Mouse (Mus musculus): ENCODE measurements at regions not wholly inside any gene's neighbourhood (a gene's known extent, or its start where the extent isn't known, plus 50 kb on each side); places are given as distances from the start of the nearest gene placed in this dataset.

GRCm38 (mm10) chr13:72023666-72024065, 60.1 kb upstream of the Irx1 start:
- H3K4me3 ChIP-seq = no peak overlapping the region
- 66% methylated on average over 5 of the region's 5 CpGs for WGBS
- no peak overlapping the region for H3K9ac ChIP-seq
- no peak overlapping the region for H3K27ac ChIP-seq (replicated peaks)
- no peak for ATAC-seq (ENCODE audit: low FRiP score, low read depth)
- H3K36me3 ChIP-seq = no peaks in the 10 kb centered on the region
- peaks cover 11% of the 10 kb centered on the region for H3K4me1 ChIP-seq (replicated peaks)
- no peak overlapping the region for H3K4me2 ChIP-seq
- no peaks in the 10 kb centered on the region for H3K9me3 ChIP-seq
- H3K27me3 ChIP-seq = 0 out of 2 replicates have a peak, but pooled peaks cover 3% of the 10 kb centered on the region

DNA sequence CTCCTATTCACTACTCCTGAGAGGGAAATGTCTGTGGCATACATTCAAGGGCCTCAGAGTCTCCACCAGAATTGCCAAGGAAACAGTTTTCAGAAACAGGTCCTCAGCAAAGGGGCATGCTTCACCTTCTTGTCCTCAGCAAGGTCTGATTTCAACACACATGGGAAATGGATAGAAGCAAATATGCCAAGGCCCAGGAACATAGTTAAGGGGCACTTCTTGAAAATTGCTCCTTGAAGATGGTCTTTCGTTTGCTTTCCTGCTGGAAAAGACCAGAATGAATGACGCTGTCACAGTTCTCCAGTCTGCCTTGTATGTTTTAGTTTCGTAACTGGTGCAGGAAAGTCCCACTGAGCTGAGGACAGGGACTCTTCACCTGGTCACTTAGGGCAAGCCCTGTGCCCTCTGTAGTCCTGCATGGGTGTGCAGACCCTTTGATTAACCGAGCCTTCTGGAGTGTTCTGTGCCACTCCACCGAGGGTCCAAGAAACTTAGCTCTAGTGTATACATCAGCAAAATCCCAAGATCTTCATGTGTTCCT, 80.5 kb upstream of the Irx1 start:
- Histone ChIP-seq H3K4me3 (no peak overlapping the region), H3K9me3 (no peaks in the 10 kb centered on the region), H3K9ac (no peak overlapping the region), H3K4me2 (no peak overlapping the region), H3K4me1 (replicated peaks) (no peaks in the 10 kb centered on the region), H3K36me3 (no peaks in the 10 kb centered on the region), H3K27ac (replicated peaks) (no peak overlapping the region), H3K27me3 (no peaks in the 10 kb centered on the region)
- 92% methylated on average over 5 of the region's 5 CpGs for WGBS
- no peak for ATAC-seq (ENCODE audit: low FRiP score, low read depth)

DNA sequence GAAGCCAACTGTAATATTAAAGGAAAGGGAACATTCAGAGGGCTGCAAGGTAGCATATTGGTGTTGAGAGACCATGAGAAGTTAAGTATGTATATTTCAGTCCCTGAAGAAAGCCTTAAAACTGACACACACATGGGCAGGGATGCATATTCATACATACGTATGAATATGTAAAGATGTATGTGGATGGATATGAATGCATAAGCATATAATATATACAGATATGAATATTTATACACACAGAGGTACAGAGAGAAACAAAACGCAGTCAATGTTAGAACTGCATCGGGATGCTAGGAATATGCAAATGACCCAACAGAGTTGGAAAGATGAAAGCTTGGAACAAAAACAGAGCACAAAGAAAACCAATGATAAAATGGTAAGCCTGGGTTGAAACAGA, 92.9 kb upstream of the Irx1 start:
- Histone ChIP-seq H3K4me2 (no peak overlapping the region), H3K4me3 (no peak overlapping the region), H3K27ac (replicated peaks) (no peak overlapping the region), H3K4me1 (replicated peaks) (no peaks in the 10 kb centered on the region), H3K36me3 (no peaks in the 10 kb centered on the region), H3K9me3 (no peaks in the 10 kb centered on the region), H3K27me3 (no peaks in the 10 kb centered on the region), H3K9ac (no peak overlapping the region)
- ATAC-seq (ENCODE audit: low FRiP score, low read depth) = no peak
- WGBS = 84% methylated on average over 3 of the region's 3 CpGs

GRCm38 (mm10) chr13:72061659-72062058, 98.1 kb upstream of the Irx1 start:
- Histone ChIP-seq H3K36me3 (no peaks in the 10 kb centered on the region), H3K27me3 (no peaks in the 10 kb centered on the region), H3K4me1 (replicated peaks) (peaks cover 3% of the 10 kb centered on the region; the same call in 1 of the 2 replicates), H3K27ac (replicated peaks) (no peak overlapping the region), H3K9me3 (no peaks in the 10 kb centered on the region), H3K4me2 (no peak overlapping the region), H3K4me3 (no peak overlapping the region), H3K9ac (no peak overlapping the region)
- WGBS = 22% methylated on average over 6 of the region's 6 CpGs
- no peak for ATAC-seq (ENCODE audit: low FRiP score, low read depth)

DNA sequence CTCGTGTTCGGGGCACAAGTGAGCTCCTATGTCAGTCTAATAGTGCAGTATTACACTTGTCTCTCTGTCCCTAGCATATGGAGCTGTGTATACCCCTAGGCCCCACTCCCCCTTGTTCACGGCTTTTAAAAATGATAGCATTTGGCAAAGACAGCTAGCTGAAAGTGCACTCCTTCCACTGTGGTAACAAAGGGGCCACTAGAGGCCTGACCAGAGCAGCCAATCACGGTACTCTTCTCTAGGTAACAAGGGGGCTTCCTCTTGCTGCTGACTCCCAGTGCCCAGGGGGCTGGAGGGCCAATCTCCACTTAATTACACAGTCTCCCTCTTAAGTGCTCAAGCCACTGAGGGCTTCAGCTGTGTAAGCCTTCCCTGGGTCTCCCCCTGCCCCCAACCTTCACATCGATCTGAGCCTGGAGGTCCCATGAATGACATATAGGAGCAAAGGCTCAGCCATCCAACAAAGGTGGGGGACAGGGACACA, 99.8 kb upstream of the Irx1 start:
- Histone ChIP-seq H3K9ac (no peak overlapping the region), H3K4me1 (replicated peaks) (peaks cover 3% of the 10 kb centered on the region; the same call in 1 of the 2 replicates), H3K9me3 (no peaks in the 10 kb centered on the region), H3K4me2 (no peak overlapping the region), H3K27ac (replicated peaks) (no peak overlapping the region), H3K27me3 (no peaks in the 10 kb centered on the region), H3K36me3 (no peaks in the 10 kb centered on the region), H3K4me3 (no peak overlapping the region)
- WGBS = 33% methylated on average over 5 of the region's 5 CpGs
- ATAC-seq (ENCODE audit: low FRiP score, low read depth) = peak; percentile 54; the same call in 1 of the 2 replicates

DNA sequence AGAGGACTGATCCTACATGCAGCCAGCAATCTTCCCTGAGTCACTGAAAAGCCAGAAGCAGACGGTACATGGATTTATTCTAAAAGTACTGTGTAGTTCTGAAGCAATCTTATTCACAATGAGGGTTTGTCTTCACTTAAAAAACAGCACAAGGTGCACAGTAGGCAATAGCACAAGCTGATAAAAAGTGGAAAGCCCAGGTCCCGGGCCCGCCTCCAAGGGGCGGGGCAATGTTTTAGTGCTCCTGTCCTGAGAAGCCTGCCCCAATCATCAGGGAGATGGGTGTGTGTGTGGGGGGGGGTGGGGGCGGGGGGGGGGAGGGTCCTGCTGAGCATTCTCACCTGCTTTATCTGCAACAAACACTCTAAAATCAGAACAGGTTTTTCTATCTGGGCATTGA, 133.1 kb upstream of the Irx1 start:
- no peak overlapping the region for H3K4me3 ChIP-seq
- no peak overlapping the region for H3K27ac ChIP-seq (replicated peaks)
- WGBS = 58% methylated on average over 4 of the region's 5 CpGs

GRCm38 (mm10) chr13:72097268-72097667, 133.7 kb upstream of the Irx1 start:
- H3K36me3 ChIP-seq = no peaks in the 10 kb centered on the region
- WGBS = 41% methylated on average over 8 of the region's 8 CpGs
- no peaks in the 10 kb centered on the region for H3K9me3 ChIP-seq
- H3K4me1 ChIP-seq (replicated peaks) = 0 out of 2 replicates have a peak, but pooled peaks cover 5% of the 10 kb centered on the region
- no peak overlapping the region for H3K4me3 ChIP-seq
- H3K9ac ChIP-seq = no peak overlapping the region
- H3K4me2 ChIP-seq = no peak overlapping the region
- ATAC-seq (ENCODE audit: low FRiP score, low read depth) = no peak; the same call in 1 of the 2 replicates
- no peak overlapping the region for H3K27ac ChIP-seq (replicated peaks)
- no peaks in the 10 kb centered on the region for H3K27me3 ChIP-seq

More for the DNA sequence above, 133.1 kb upstream of the Irx1 start:
- Histone ChIP-seq H3K27me3 (no peaks in the 10 kb centered on the region), H3K9me3 (no peaks in the 10 kb centered on the region), H3K4me2 (no peak overlapping the region), H3K36me3 (no peaks in the 10 kb centered on the region), H3K9ac (no peak overlapping the region), H3K4me1 (replicated peaks) (0 out of 2 replicates have a peak, but pooled peaks cover 5% of the 10 kb centered on the region)
- ATAC-seq (ENCODE audit: low FRiP score, low read depth) = no peak

- Histone ChIP-seq H3K9ac (no peak overlapping the region), H3K4me2 (no peak overlapping the region), H3K36me3 (no peaks in the 10 kb centered on the region), H3K4me1 (replicated peaks) (0 out of 2 replicates have a peak, but pooled peaks cover 5% of the 10 kb centered on the region), H3K9me3 (no peaks in the 10 kb centered on the region), H3K27ac (replicated peaks) (no peak overlapping the region), H3K27me3 (no peaks in the 10 kb centered on the region), H3K4me3 (no peak overlapping the region)
- no peak for ATAC-seq (ENCODE audit: low FRiP score, low read depth)
- WGBS = 65% methylated on average over 11 of the region's 11 CpGs
These were observed 134.3 kb upstream of the Irx1 start for GRCm38 (mm10) chr13:72097811-72098210.

- Histone ChIP-seq H3K27me3 (no peaks in the 10 kb centered on the region), H3K9ac (no peak overlapping the region), H3K27ac (replicated peaks) (no peak overlapping the region), H3K4me3 (no peak overlapping the region), H3K4me2 (no peak overlapping the region), H3K4me1 (replicated peaks) (0 out of 2 replicates have a peak, but pooled peaks cover 5% of the 10 kb centered on the region), H3K36me3 (no peaks in the 10 kb centered on the region), H3K9me3 (no peaks in the 10 kb centered on the region)
- no peak for ATAC-seq (ENCODE audit: low FRiP score, low read depth)
- WGBS = 72% methylated on average over 5 of the region's 5 CpGs
These were observed 137.2 kb upstream of the Irx1 start for GRCm38 (mm10) chr13:72100741-72101140.

GRCm38 (mm10) chr13:72108666-72109065, 145.1 kb upstream of the Irx1 start:
- Histone ChIP-seq H3K9me3 (no peaks in the 10 kb centered on the region), H3K4me1 (replicated peaks) (no peaks in the 10 kb centered on the region), H3K4me3 (no peak overlapping the region), H3K27me3 (no peaks in the 10 kb centered on the region), H3K36me3 (no peaks in the 10 kb centered on the region), H3K4me2 (no peak overlapping the region), H3K27ac (replicated peaks) (no peak overlapping the region), H3K9ac (no peak overlapping the region)
- WGBS = 77% methylated on average over 1 of the region's 1 CpGs
- no peak for ATAC-seq (ENCODE audit: low FRiP score, low read depth)

- Histone ChIP-seq H3K9me3 (no peaks in the 10 kb centered on the region), H3K4me1 (replicated peaks) (no peaks in the 10 kb centered on the region), H3K4me2 (no peak overlapping the region), H3K27ac (replicated peaks) (no peak overlapping the region), H3K36me3 (no peaks in the 10 kb centered on the region), H3K4me3 (no peak overlapping the region), H3K27me3 (no peaks in the 10 kb centered on the region), H3K9ac (no peak overlapping the region)
- ATAC-seq (ENCODE audit: low FRiP score, low read depth) = no peak
- WGBS = 83% methylated on average over 4 of the region's 4 CpGs
These were observed 150.4 kb upstream of the Irx1 start for GRCm38 (mm10) chr13:72113942-72114341.

DNA sequence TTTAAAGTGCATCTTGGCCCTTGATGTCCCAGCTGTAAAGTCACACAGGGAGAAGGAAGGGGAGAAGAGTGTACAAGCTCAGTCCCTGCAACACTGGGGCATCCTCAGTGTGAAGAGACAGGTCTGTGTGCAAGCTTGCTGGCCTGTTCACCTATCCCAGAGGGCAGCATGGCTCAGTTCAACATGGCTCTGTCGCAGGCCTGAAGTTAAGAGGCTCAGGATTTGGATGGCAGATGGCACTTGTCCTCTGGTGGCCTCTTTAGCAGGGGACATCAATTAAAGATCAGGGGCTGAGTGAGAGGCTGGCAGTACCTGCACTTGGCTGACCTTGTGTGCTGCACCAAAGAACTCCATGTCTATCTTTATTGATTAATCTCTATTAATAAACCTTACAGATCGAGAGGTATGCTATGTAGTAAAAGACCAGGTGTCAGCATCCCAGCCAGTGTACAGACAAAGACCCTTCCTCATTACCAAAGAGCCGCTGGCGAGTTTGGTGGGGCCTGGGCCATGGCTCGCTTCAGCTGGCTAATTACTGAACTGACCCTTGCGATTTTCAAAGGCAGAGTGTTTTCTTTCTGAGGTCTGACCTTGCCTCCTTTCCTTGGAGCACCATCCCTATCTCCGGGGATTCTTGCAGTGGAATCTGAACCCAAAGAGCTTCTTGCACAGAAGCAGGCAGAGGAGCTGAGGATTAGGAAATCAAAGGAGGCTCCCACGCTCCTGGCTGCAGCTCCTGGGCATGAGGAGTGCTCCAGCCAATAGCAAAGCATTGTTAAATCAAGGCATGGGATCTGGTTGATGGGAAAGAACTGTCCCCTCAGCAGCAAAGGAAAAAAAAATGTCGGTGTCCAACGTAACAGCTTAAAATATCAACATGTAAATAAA, 151.5 kb upstream of the Irx1 start:
- Histone ChIP-seq H3K36me3 (no peaks in the 10 kb centered on the region), H3K4me3 (no peak overlapping the region), H3K4me1 (replicated peaks) (no peaks in the 10 kb centered on the region), H3K9ac (no peak overlapping the region), H3K27me3 (no peaks in the 10 kb centered on the region), H3K9me3 (no peaks in the 10 kb centered on the region), H3K27ac (replicated peaks) (no peak overlapping the region), H3K4me2 (no peak overlapping the region)
- ATAC-seq (ENCODE audit: low FRiP score, low read depth) = no peak; the same call in 1 of the 2 replicates
- WGBS = 39% methylated on average over 10 of the region's 10 CpGs

Measured in hindbrain, embryonic 15.5 days (tissue).